In the genomic region with DNA sequence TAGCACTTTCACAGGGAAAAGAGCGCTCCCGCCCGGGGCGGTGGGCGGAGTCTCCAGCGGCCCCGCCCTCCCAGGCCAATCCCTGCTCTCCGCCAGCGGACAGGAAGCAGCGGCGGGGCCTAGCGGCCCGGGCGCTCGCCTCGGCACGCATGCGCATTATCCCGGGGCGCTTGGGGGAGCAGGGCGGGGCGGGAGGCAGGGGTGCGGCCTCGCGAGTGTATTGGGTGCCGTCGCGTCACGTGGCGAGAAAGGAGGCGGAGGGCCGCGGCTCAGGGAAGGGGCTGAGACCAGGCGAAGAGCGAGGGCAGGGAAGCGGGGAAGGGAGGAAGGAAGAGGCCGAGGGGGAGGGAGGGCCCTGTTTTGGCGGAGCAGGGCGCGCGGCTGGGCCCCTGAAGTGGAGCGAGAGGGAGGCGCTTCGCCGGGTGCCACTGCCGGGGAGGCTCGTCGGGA, we compare ENCODE assay signal across 8 mouse cellular contexts. TPM values are rescaled to one million over a fixed set of nuclear protein-coding genes. Genes with fewer than 3 reads are reported as not detected.
DNase-seq lines count a peak whose midpoint lies in the region; ATAC-seq lines count a peak whose summit lies in the region.

Adam10 (plus strand) TSS at position 316 of the 450 bp plus-strand sequence.

- peak within 1 kb of the TSS; percentile 97 for H3K9ac ChIP-seq in heart, embryonic 14.5 days (ENCODE audit: low read length)
- peak within 1 kb of the TSS; percentile 99 for H3K9ac ChIP-seq in liver, embryonic 13.5 days
- H3K9ac ChIP-seq in stomach, embryonic 16.5 days (ENCODE audit: low read length), result peak within 1 kb of the TSS; percentile 99

- peak within 1 kb of the TSS; percentile 98 for H3K4me3 ChIP-seq in brown adipose tissue, adult 24 weeks (ENCODE audit: insufficient read depth, low read depth, low read length)
- H3K4me3 ChIP-seq in heart, embryonic 14.5 days (ENCODE audit: control insufficient read depth in 1 of 2, insufficient read depth in 1 of 2, low read depth in 1 of 2, low read length in 2 of 2), result peak within 1 kb of the TSS; percentile 84 to 97
- H3K4me3 ChIP-seq in liver, embryonic 13.5 days (replicated peaks), result peak within 1 kb of the TSS; percentile 90
- peak within 1 kb of the TSS; percentile 97 for H3K4me3 ChIP-seq in stomach, embryonic 16.5 days (replicated peaks; ENCODE audit: low read length)

- H3K4me2 ChIP-seq in heart, embryonic 14.5 days (ENCODE audit: low read length), result peak within 1 kb of the TSS; percentile 81
- peak within 1 kb of the TSS; percentile 75 for H3K4me2 ChIP-seq in liver, embryonic 13.5 days
- H3K4me2 ChIP-seq in stomach, embryonic 16.5 days (ENCODE audit: low read depth, low read length), result peak within 1 kb of the TSS; percentile 73

- H3K9me3 ChIP-seq in heart, embryonic 14.5 days (ENCODE audit: control insufficient read depth, low read length), result no peaks in the 10 kb centered on the region
- no peaks in the 10 kb centered on the region for H3K9me3 ChIP-seq in liver, embryonic 13.5 days (replicated peaks)
- no peaks in the 10 kb centered on the region for H3K9me3 ChIP-seq in stomach, embryonic 16.5 days (replicated peaks; ENCODE audit: control insufficient read depth, low read length)

- H3K27me3 ChIP-seq in heart, embryonic 14.5 days (ENCODE audit: control insufficient read depth, insufficient read depth, low read length), result no peaks in the 10 kb centered on the region
- no peaks in the 10 kb centered on the region for H3K27me3 ChIP-seq in liver, embryonic 13.5 days
- no peaks in the 10 kb centered on the region for H3K27me3 ChIP-seq in stomach, embryonic 16.5 days (ENCODE audit: control insufficient read depth, insufficient read depth, low read length)

- peak within 1 kb of the TSS; percentile 82 for H3K27ac ChIP-seq in brown adipose tissue, adult 24 weeks (replicated peaks; ENCODE audit: low read depth, low read length)
- peak within 1 kb of the TSS; percentile 87 to 97 for H3K27ac ChIP-seq in heart, embryonic 14.5 days (replicated peaks in 1 of 2; ENCODE audit: control insufficient read depth in 1 of 2, insufficient read depth in 1 of 2, low read depth in 2 of 2, low read length in 2 of 2)
- H3K27ac ChIP-seq in liver, embryonic 13.5 days, result peak within 1 kb of the TSS; percentile 99
- H3K27ac ChIP-seq in stomach, embryonic 16.5 days (ENCODE audit: low read length), result peak within 1 kb of the TSS; percentile 97

- DNase-seq in CD4-positive, CD25-positive, alpha-beta regulatory T cell, adult 2 months (ENCODE audit: low read depth, low spot score), result peak; percentile 99
- peak; percentile 94 for DNase-seq in fibroblast of lung, adult 2 months (ENCODE audit: low read depth)
- DNase-seq in kidney, postnatal 14 days, result peak; percentile 99
- DNase-seq in liver, embryonic 13.5 days, result peak; percentile 98
- peak; percentile 100 for DNase-seq in neural tube, embryonic 10.5 days (ENCODE audit: extremely low spot score, low spot score)

- WGBS in heart, embryonic 14.5 days, result under 1% methylated on average over 48 of the region's 48 CpGs
- WGBS in liver, embryonic 13.5 days (ENCODE audit: insufficient replicate concordance), result under 1% methylated on average over 48 of the region's 48 CpGs
- 0% methylated on average over 45 of the region's 48 CpGs for WGBS in stomach, embryonic 16.5 days

- ATAC-seq in heart, embryonic 14.5 days (ENCODE audit: insufficient number of reproducible peaks, insufficient read depth, low FRiP score, low read depth), result peak; percentile 99
- ATAC-seq in liver, embryonic 13.5 days (ENCODE audit: low read depth), result peak; percentile 97
- peak; percentile 100 for ATAC-seq in stomach, embryonic 16.5 days (ENCODE audit: insufficient read depth, low FRiP score)

- peaks cover 2% of the 10 kb centered on the region; the same call in 1 of the 2 replicates for H3K4me1 ChIP-seq in brown adipose tissue, adult 24 weeks (ENCODE audit: control insufficient read depth, insufficient read depth, insufficient read length, low read length)
- peaks cover 0 to 22% of the 10 kb centered on the region in 2 experiments; a peak in 2 of 4 replicates for H3K4me1 ChIP-seq in heart, embryonic 14.5 days (ENCODE audit: control insufficient read depth in 2 of 2, insufficient read depth in 2 of 2, low read length in 2 of 2)
- H3K4me1 ChIP-seq in liver, embryonic 13.5 days (replicated peaks), result peaks cover 54% of the 10 kb centered on the region
- peaks cover 10% of the 10 kb centered on the region for H3K4me1 ChIP-seq in stomach, embryonic 16.5 days (ENCODE audit: control insufficient read depth, insufficient read depth, low read length)

- H3K36me3 ChIP-seq in heart, embryonic 14.5 days (ENCODE audit: control insufficient read depth, insufficient read depth, low read length), result no peaks in the 10 kb centered on the region
- no peaks in the 10 kb centered on the region for H3K36me3 ChIP-seq in liver, embryonic 13.5 days
- H3K36me3 ChIP-seq in stomach, embryonic 16.5 days (ENCODE audit: control insufficient read depth, insufficient read depth, low read length), result no peaks in the 10 kb centered on the region

RNA-seq across cellular contexts. Expression of gene Adam10, which starts in this region (rescaled TPM):
- polyA plus RNA-seq in brown adipose tissue, adult 24 weeks (2012; ENCODE audit: insufficient read depth, insufficient read length, missing spikeins), result 13.5 and 15.4 TPM in 2 replicates
- 69.7 and 72.1 TPM in 2 replicates for polyA plus RNA-seq in heart, embryonic 14.5 days (2014; fragmentation: Nextera tagmentation; extraction: Ambion mirVana)
- polyA plus RNA-seq in liver, embryonic 13.5 days (2015; fragmentation: Nextera tagmentation; extraction: Ambion mirVana), result 73.6 and 91.4 TPM in 2 replicates
- 84.8 and 85.7 TPM in 2 replicates for polyA plus RNA-seq in stomach, embryonic 16.5 days (2015; fragmentation: Nextera tagmentation; extraction: Ambion mirVana)

Comparison
In these comparisons a context has a peak if more than half of its experiments do, and no peak if none do; other contexts are left out.
1. Peak in every context shown above with its lines: DNase-seq, ATAC-seq, H3K4me3 ChIP-seq and H3K27ac ChIP-seq.